Mouse (Mus musculus) layer of hippocampus, adult 9-10 months (tissue): Measurements from ENCODE around the gene Trnp1.
"Not testable (repeated sequence)": the region's sequence is repeated elsewhere in the genome, so short reads cannot be mapped to it uniquely, and the experiment has no call there.

Experiments
- DNase-seq: peaks from one replicate; pipeline ENCODE4 v3.0.0; 2022; ENCODE audit warnings: low spot score

Trnp1 gene

GRCm38 (mm10) chr4:133498160-133498724, at the start of gene Trnp1:
TSS of gene Trnp1 (minus strand) at chr4:133498550.
- DNase-seq = peak; percentile 46

- DNase-seq = peak; percentile 82
Observed at GRCm38 (mm10) chr4:133545272-133546231, 47.2 kb upstream of the Trnp1 start, which contains the start of gene Nudc. TSS of gene Nudc (minus strand) at chr4:133545996.

GRCm38 (mm10) chr4:133536652-133537051, 38.3 kb upstream of the Trnp1 start:
- no peak for DNase-seq

GRCm38 (mm10) chr4:133536081-133536480, 37.7 kb upstream of the Trnp1 start:
- no peak for DNase-seq

- no peak for DNase-seq
Observed at GRCm38 (mm10) chr4:133532777-133533176, 34.4 kb upstream of the Trnp1 start.

GRCm38 (mm10) chr4:133527788-133528187, 29.4 kb upstream of the Trnp1 start:
- DNase-seq = no peak

- no peak for DNase-seq
Observed at GRCm38 (mm10) chr4:133521502-133521901, 23.2 kb upstream of the Trnp1 start.

- DNase-seq = no peak
Observed at GRCm38 (mm10) chr4:133519369-133519665, 21.0 kb upstream of the Trnp1 start.

- DNase-seq = no peak
Observed at GRCm38 (mm10) chr4:133518601-133519368, 20.4 kb upstream of the Trnp1 start, which contains the start of gene Kdf1. TSS of gene Kdf1 (plus strand) at chr4:133518963.

GRCm38 (mm10) chr4:133512972-133513371, 14.6 kb upstream of the Trnp1 start:
- DNase-seq = peak; percentile 71

GRCm38 (mm10) chr4:133512511-133512910, 14.2 kb upstream of the Trnp1 start:
- DNase-seq = not testable (repeated sequence)

- DNase-seq = no peak
Observed at GRCm38 (mm10) chr4:133511050-133511449, 12.7 kb upstream of the Trnp1 start.

- peak; percentile 38 for DNase-seq
Observed at GRCm38 (mm10) chr4:133508990-133509389, 10.6 kb upstream of the Trnp1 start.

GRCm38 (mm10) chr4:133506573-133506972, 8.2 kb upstream of the Trnp1 start:
- DNase-seq = no peak

- DNase-seq = no peak
Observed at GRCm38 (mm10) chr4:133504755-133505485, 6.6 kb upstream of the Trnp1 start.

- no peak for DNase-seq
Observed at GRCm38 (mm10) chr4:133504300-133504699, 6.0 kb upstream of the Trnp1 start.

GRCm38 (mm10) chr4:133501514-133501913, 3.2 kb upstream of the Trnp1 start:
- no peak for DNase-seq

GRCm38 (mm10) chr4:133497461-133498159, 740 bp downstream of the Trnp1 start:
- DNase-seq = no peak

GRCm38 (mm10) chr4:133496738-133497445, 1.5 kb downstream of the Trnp1 start:
- DNase-seq = no peak

- DNase-seq = no peak
Observed at GRCm38 (mm10) chr4:133495711-133496110, 2.6 kb downstream of the Trnp1 start.

- DNase-seq = no peak
Observed at GRCm38 (mm10) chr4:133494867-133495266, 3.5 kb downstream of the Trnp1 start.
